Mouse (Mus musculus): Measurements from ENCODE around the gene Rnf185. TPM values are rescaled to one million over a fixed set of nuclear protein-coding genes. Genes with fewer than 3 reads are reported as not detected.

The Rnf185 gene
- polyA plus RNA-seq, 1 experiment from 2014 or later, result 27.6 TPM

- H3K4me3 ChIP-seq (replicated peaks), result no peak overlapping the region
- peaks cover 9% of the 10 kb centered on the region for H3K4me1 ChIP-seq
- no peak for ATAC-seq (ENCODE audit: insufficient read depth, low FRiP score, low read depth)
- WGBS, result 69% methylated on average over 5 of the region's 5 CpGs
- H3K4me2 ChIP-seq, result no peak overlapping the region
- H3K9me3 ChIP-seq, result no peaks in the 10 kb centered on the region
- no peak overlapping the region for H3K9ac ChIP-seq
- no peak overlapping the region; the same call in 1 of the 2 replicates for H3K27ac ChIP-seq
- H3K27me3 ChIP-seq (replicated peaks), result no peaks in the 10 kb centered on the region
- H3K36me3 ChIP-seq, result peaks cover 4% of the 10 kb centered on the region; the same call in 1 of the 2 replicates
Measured at GRCm38 (mm10) chr11:3389996-3390395, 62.2 kb downstream of the Rnf185 start.

DNA sequence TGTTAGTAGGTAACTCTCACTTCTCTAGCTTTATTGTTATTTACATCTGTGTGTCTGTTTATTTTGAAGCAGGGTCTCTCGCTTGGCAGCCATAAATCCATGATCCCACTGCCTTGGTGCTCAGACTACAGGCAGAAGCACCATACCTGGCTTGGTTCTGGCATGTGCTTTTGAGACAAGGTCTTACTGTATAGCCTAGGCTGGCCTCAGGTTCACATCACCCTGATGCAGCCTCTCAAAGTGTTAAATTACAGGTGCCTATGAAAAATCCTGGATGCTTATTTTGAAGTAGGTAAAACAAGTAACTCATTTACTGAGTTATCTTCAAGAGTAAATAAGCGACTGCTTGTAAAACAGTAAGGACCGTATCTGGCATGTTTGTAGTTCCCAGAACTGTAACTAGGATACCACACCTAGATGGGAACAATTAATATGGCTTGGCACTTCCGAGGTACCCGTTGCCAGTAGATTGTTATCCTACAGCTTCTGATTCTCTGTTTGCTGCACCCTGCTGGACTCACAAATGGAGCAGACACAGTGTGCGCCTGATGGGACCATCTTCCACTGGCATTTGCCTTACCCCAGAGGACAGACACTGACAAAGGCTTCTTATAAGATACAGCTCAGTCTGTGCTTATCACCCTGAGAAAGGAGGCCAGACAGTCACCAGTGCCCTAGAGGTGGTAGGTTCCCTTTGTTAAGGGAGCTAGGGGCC, 64.5 kb downstream of the Rnf185 start:
- peak; percentile 53; the same call in 1 of the 2 replicates for ATAC-seq (ENCODE audit: insufficient read depth, low FRiP score, low read depth)
- H3K27ac ChIP-seq, result 0 out of 2 replicates have a peak overlapping the region, but pooled peaks have one; percentile 48

DNA sequence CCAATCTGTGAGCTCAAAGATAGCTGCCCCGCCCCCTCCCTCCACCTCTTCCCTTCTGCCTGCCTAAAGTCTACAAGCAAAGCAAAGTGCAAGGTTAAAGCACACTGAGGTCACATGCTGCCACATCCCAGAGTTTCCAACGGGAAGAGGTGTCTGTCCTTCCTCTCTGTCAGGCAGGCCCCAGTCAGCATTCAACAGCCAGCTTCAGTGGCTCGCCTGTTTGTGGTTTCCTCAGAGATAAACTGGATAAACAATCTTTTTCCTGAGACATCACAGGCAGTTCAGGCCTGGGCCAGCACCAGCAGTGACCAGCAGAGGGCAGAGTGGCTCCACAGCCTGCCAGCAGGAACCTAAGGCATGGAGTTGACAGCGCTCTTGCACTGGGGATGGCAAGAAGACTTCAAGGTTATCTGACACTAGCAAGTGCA, 65.2 kb downstream of the Rnf185 start:
- Histone ChIP-seq H3K36me3 (peaks cover 11% of the 10 kb centered on the region; the same call in 1 of the 2 replicates), H3K9me3 (no peaks in the 10 kb centered on the region), H3K27me3 (replicated peaks) (no peaks in the 10 kb centered on the region), H3K4me1 (peaks cover 5% of the 10 kb centered on the region), H3K4me3 (replicated peaks) (no peak overlapping the region), H3K4me2 (no peak overlapping the region), H3K27ac (no peak overlapping the region), H3K9ac (no peak overlapping the region)
- peak; percentile 64; the same call in 1 of the 2 replicates for ATAC-seq (ENCODE audit: insufficient read depth, low FRiP score, low read depth)
- WGBS, result 15% methylated on average over 4 of the region's 4 CpGs

More for the DNA sequence above, 64.5 kb downstream of the Rnf185 start:
- WGBS, result 69% methylated on average over 6 of the region's 6 CpGs
- Histone ChIP-seq H3K27me3 (replicated peaks) (no peaks in the 10 kb centered on the region), H3K4me3 (replicated peaks) (no peak overlapping the region), H3K36me3 (peaks cover 9% of the 10 kb centered on the region; the same call in 1 of the 2 replicates), H3K4me2 (no peak overlapping the region), H3K4me1 (peaks cover 8% of the 10 kb centered on the region), H3K9ac (no peak overlapping the region), H3K9me3 (no peaks in the 10 kb centered on the region)

GRCm38 (mm10) chr11:3382602-3383594, 69.3 kb downstream of the Rnf185 start:
- H3K27me3 ChIP-seq (replicated peaks), result no peaks in the 10 kb centered on the region
- H3K36me3 ChIP-seq, result peaks cover 11% of the 10 kb centered on the region; the same call in 1 of the 2 replicates
- WGBS, result 85% methylated on average over 5 of the region's 5 CpGs
- H3K4me2 ChIP-seq, result no peak overlapping the region
- H3K9ac ChIP-seq, result no peak overlapping the region
- no peak for ATAC-seq (ENCODE audit: insufficient read depth, low FRiP score, low read depth)
- no peak overlapping the region for H3K27ac ChIP-seq
- H3K9me3 ChIP-seq, result no peaks in the 10 kb centered on the region
- no peak overlapping the region for H3K4me3 ChIP-seq (replicated peaks)
- H3K4me1 ChIP-seq, result peaks cover 5% of the 10 kb centered on the region

GRCm38 (mm10) chr11:3381148-3381814, 70.9 kb downstream of the Rnf185 start:
- 70% methylated on average over 6 of the region's 6 CpGs for WGBS
- H3K27me3 ChIP-seq (replicated peaks), result no peaks in the 10 kb centered on the region
- no peak for ATAC-seq (ENCODE audit: insufficient read depth, low FRiP score, low read depth)
- no peaks in the 10 kb centered on the region for H3K9me3 ChIP-seq
- H3K4me3 ChIP-seq (replicated peaks), result no peak overlapping the region
- peaks cover 11% of the 10 kb centered on the region; the same call in 1 of the 2 replicates for H3K36me3 ChIP-seq
- H3K27ac ChIP-seq, result no peak overlapping the region
- H3K4me2 ChIP-seq, result no peak overlapping the region
- no peaks in the 10 kb centered on the region for H3K4me1 ChIP-seq
- no peak overlapping the region for H3K9ac ChIP-seq

DNA sequence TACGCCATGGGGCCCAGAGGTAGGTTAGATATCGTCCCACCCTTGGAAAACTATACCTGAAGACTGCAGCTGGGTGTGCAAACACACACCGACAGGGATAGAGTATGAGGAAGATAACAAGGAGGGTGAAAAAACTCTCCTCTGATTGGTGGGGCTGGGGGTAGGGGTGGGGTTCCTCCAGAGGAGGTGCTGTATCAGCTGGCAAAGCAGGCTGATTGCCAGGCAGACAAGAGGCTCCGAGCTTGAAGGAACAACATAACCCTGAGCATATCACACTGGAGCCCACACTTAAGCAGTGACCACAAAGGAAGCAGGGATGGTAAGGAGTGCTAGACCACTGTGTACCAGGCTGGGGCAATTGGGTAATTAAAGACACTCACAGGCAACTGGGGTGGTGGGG, 72.7 kb downstream of the Rnf185 start:
- H3K9me3 ChIP-seq, result no peaks in the 10 kb centered on the region
- H3K4me3 ChIP-seq (replicated peaks), result no peak overlapping the region
- H3K27ac ChIP-seq, result peak overlapping the region; percentile 1; the same call in 1 of the 2 replicates
- no peak overlapping the region for H3K4me2 ChIP-seq
- peaks cover 9% of the 10 kb centered on the region for H3K4me1 ChIP-seq
- 0 out of 2 replicates have a peak, but pooled peaks cover 5% of the 10 kb centered on the region for H3K36me3 ChIP-seq
- no peaks in the 10 kb centered on the region for H3K27me3 ChIP-seq (replicated peaks)
- 73% methylated on average over 4 of the region's 4 CpGs for WGBS
- no peak overlapping the region for H3K9ac ChIP-seq
- peak; percentile 80 for ATAC-seq (ENCODE audit: insufficient read depth, low FRiP score, low read depth)

GRCm38 (mm10) chr11:3374741-3375140, 77.4 kb downstream of the Rnf185 start:
- WGBS, result 64% methylated on average over 12 of the region's 12 CpGs
- Histone ChIP-seq H3K36me3 (no peaks in the 10 kb centered on the region), H3K9ac (no peak overlapping the region), H3K4me2 (peak overlapping the region; percentile 20; the same call in 1 of the 2 replicates), H3K4me1 (peaks cover 41% of the 10 kb centered on the region), H3K27me3 (replicated peaks) (no peaks in the 10 kb centered on the region), H3K27ac (peak overlapping the region; percentile 73), H3K4me3 (replicated peaks) (no peak overlapping the region), H3K9me3 (no peaks in the 10 kb centered on the region)
- ATAC-seq (ENCODE audit: insufficient read depth, low FRiP score, low read depth), result no peak

DNA sequence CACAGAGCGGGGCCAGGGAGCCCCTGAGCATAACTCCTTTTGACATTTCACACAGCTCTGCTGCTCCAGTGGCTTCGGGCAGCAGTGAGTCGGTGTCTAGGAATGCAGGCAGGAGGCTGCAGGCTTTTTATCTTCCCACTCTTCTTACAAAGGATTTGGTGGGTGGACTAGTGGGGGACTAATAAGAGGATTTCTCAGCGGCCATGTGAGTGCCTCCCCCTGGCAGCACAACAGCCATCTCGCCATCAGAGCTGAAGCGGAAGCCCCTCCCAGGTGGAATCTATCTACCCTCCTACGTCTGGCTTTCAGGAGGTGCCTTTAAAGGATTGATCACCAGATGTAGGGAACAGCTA, 77.9 kb downstream of the Rnf185 start:
- H3K36me3 ChIP-seq, result no peaks in the 10 kb centered on the region
- peak overlapping the region; percentile 20; the same call in 1 of the 2 replicates for H3K4me2 ChIP-seq
- peaks cover 41% of the 10 kb centered on the region for H3K4me1 ChIP-seq
- no peaks in the 10 kb centered on the region for H3K9me3 ChIP-seq
- no peak overlapping the region for H3K9ac ChIP-seq
- peak overlapping the region; percentile 73 for H3K27ac ChIP-seq
- 26% methylated on average over 7 of the region's 7 CpGs for WGBS
- ATAC-seq (ENCODE audit: insufficient read depth, low FRiP score, low read depth), result no peak
- no peaks in the 10 kb centered on the region for H3K27me3 ChIP-seq (replicated peaks)
- H3K4me3 ChIP-seq (replicated peaks), result no peak overlapping the region

- Histone ChIP-seq H3K4me1 (peaks cover 41% of the 10 kb centered on the region), H3K4me3 (replicated peaks) (no peak overlapping the region), H3K9me3 (no peaks in the 10 kb centered on the region), H3K27me3 (replicated peaks) (no peaks in the 10 kb centered on the region), H3K4me2 (peak overlapping the region; percentile 20; the same call in 1 of the 2 replicates), H3K36me3 (no peaks in the 10 kb centered on the region), H3K27ac (peak overlapping the region; percentile 73), H3K9ac (no peak overlapping the region)
- 29% methylated on average over 7 of the region's 7 CpGs for WGBS
- ATAC-seq (ENCODE audit: insufficient read depth, low FRiP score, low read depth), result peak; percentile 17; the same call in 1 of the 2 replicates
Measured at GRCm38 (mm10) chr11:3373591-3374292, 78.4 kb downstream of the Rnf185 start.

DNA sequence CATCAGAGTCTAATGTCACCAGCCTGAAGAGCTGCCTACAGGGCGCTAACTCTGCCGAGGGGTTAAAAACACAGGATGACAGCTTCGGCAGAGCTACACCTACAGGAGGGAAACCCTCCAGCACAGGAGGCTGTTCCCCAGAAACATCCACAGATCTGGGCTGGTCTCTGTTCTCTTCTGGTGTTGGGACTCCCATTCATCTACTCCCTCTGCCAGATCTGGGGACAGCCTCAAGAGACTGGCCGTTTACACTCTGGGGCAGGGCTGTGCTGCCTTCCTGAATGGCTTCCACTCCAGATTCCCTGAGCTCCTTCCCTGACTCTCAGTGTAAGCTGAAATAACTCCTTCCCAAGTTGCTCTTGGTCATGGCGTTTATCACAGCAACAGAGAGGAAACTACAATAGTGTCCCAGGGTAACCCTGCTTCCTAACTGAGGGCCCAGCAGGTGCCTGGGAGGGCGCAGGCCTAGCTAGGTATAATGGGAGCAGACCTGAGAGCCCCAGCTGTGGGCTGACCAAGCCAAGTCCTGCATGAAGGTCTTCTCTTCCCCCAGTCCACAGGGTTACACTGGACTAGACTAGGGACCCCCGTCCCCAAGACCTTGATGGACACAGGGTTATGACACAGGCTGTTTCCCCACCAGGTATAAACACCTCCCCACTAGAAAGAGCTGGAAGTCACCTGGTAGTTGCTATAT, 80.4 kb downstream of the Rnf185 start:
- 21% methylated on average over 7 of the region's 7 CpGs for WGBS

More for the DNA sequence above, 80.4 kb downstream of the Rnf185 start:
- Histone ChIP-seq H3K27ac (peak overlapping the region; percentile 60), H3K4me3 (replicated peaks) (peak overlapping the region; percentile 52), H3K9me3 (no peaks in the 10 kb centered on the region), H3K9ac (peak overlapping the region; percentile 61; the same call in 1 of the 2 replicates), H3K27me3 (replicated peaks) (no peaks in the 10 kb centered on the region), H3K4me2 (peak overlapping the region; percentile 90), H3K36me3 (no peaks in the 10 kb centered on the region), H3K4me1 (peaks cover 41% of the 10 kb centered on the region)
- ATAC-seq (ENCODE audit: insufficient read depth, low FRiP score, low read depth), result peak; percentile 23; the same call in 1 of the 2 replicates
